Mouse (Mus musculus): ENCODE results near the gene Epb41l2. TPM values are rescaled to one million over a fixed set of nuclear protein-coding genes. Genes with fewer than 3 reads are reported as not detected.

The Epb41l2 gene
- polyA plus RNA-seq, 1 experiment: 181 TPM

DNA sequence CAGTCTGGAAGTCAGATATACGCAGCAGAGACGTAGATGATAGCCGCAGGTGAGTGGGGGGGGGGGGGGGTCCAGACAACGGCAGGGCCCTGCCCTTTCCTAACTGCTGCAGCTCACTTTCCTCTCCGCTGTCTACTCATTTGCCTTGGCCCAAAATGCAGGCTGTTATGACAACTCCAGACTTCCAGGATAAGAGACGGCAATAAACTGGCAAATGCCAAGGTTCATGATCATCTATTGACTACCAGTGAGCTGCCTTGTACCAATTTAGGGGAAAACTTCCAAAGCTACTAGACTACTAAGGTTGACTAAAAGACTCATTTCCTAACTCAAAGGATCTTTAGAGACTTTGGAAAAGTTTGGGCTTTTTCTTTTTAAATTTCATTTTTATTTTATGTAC, 177.0 kb downstream of the Epb41l2 start:
- no peak overlapping the region for H3K9ac ChIP-seq (ENCODE audit: low read depth, poor library complexity, severe bottlenecking)
- no peaks in the 10 kb centered on the region for H3K9me3 ChIP-seq (replicated peaks; ENCODE audit: control insufficient read depth, insufficient read depth, low read length, poor library complexity, severe bottlenecking)
- TF ChIP-seq EP300 (IDR thresholded peaks at IDR 0.05; ENCODE audit: insufficient read depth, low read depth, low read length) (no peak), POLR2A (IDR thresholded peaks at IDR 0.05; ENCODE audit: insufficient read depth, low read length) (no peak), CTCF (IDR thresholded peaks at IDR 0.05; ENCODE audit: low read depth, low read length) (no peak)

GRCm38 (mm10) chr10:25538738-25539137, 179.1 kb downstream of the Epb41l2 start:
- Histone ChIP-seq H3K9ac (ENCODE audit: low read depth, poor library complexity, severe bottlenecking) (no peak overlapping the region), H3K27me3 (ENCODE audit: control insufficient read depth, insufficient read depth, low read length, poor library complexity, severe bottlenecking) (no peaks in the 10 kb centered on the region), H3K4me1 (ENCODE audit: control insufficient read depth, insufficient read depth, low read length) (no peaks in the 10 kb centered on the region), H3K9me3 (replicated peaks; ENCODE audit: control insufficient read depth, insufficient read depth, low read length, poor library complexity, severe bottlenecking) (no peaks in the 10 kb centered on the region), H3K4me3 (ENCODE audit: low read depth, low read length) (no peak overlapping the region), H3K27ac (ENCODE audit: insufficient read depth, low read length) (no peak overlapping the region), H3K36me3 (ENCODE audit: control insufficient read depth, insufficient read depth, low read length, poor library complexity, severe bottlenecking) (no peaks in the 10 kb centered on the region)
- TF ChIP-seq POLR2A (IDR thresholded peaks at IDR 0.05; ENCODE audit: insufficient read depth, low read length): no peak
- TF ChIP-seq CTCF (IDR thresholded peaks at IDR 0.05; ENCODE audit: low read depth, low read length): no peak
- TF ChIP-seq EP300 (IDR thresholded peaks at IDR 0.05; ENCODE audit: insufficient read depth, low read depth, low read length): no peak

More for the DNA sequence above, 177.0 kb downstream of the Epb41l2 start:
- Histone ChIP-seq H3K36me3 (ENCODE audit: control insufficient read depth, insufficient read depth, low read length, poor library complexity, severe bottlenecking) (no peaks in the 10 kb centered on the region), H3K27ac (ENCODE audit: insufficient read depth, low read length) (no peak overlapping the region), H3K4me1 (ENCODE audit: control insufficient read depth, insufficient read depth, low read length) (no peaks in the 10 kb centered on the region), H3K27me3 (ENCODE audit: control insufficient read depth, insufficient read depth, low read length, poor library complexity, severe bottlenecking) (no peaks in the 10 kb centered on the region), H3K4me3 (ENCODE audit: low read depth, low read length) (no peak overlapping the region)

GRCm38 (mm10) chr10:25539146-25539770, 179.7 kb downstream of the Epb41l2 start:
- H3K9ac ChIP-seq (ENCODE audit: low read depth, poor library complexity, severe bottlenecking): no peak overlapping the region
- H3K36me3 ChIP-seq (ENCODE audit: control insufficient read depth, insufficient read depth, low read length, poor library complexity, severe bottlenecking): no peaks in the 10 kb centered on the region
- no peak for TF ChIP-seq CTCF (IDR thresholded peaks at IDR 0.05; ENCODE audit: low read depth, low read length)
- no peak for TF ChIP-seq EP300 (IDR thresholded peaks at IDR 0.05; ENCODE audit: insufficient read depth, low read depth, low read length)
- no peak for TF ChIP-seq POLR2A (IDR thresholded peaks at IDR 0.05; ENCODE audit: insufficient read depth, low read length)
- no peaks in the 10 kb centered on the region for H3K27me3 ChIP-seq (ENCODE audit: control insufficient read depth, insufficient read depth, low read length, poor library complexity, severe bottlenecking)
- no peak overlapping the region for H3K4me3 ChIP-seq (ENCODE audit: low read depth, low read length)
- H3K9me3 ChIP-seq (replicated peaks; ENCODE audit: control insufficient read depth, insufficient read depth, low read length, poor library complexity, severe bottlenecking): no peaks in the 10 kb centered on the region
- H3K27ac ChIP-seq (ENCODE audit: insufficient read depth, low read length): no peak overlapping the region
- no peaks in the 10 kb centered on the region for H3K4me1 ChIP-seq (ENCODE audit: control insufficient read depth, insufficient read depth, low read length)

- Histone ChIP-seq H3K9ac (ENCODE audit: low read depth, poor library complexity, severe bottlenecking) (no peak overlapping the region), H3K9me3 (replicated peaks; ENCODE audit: control insufficient read depth, insufficient read depth, low read length, poor library complexity, severe bottlenecking) (no peaks in the 10 kb centered on the region), H3K4me3 (ENCODE audit: low read depth, low read length) (no peak overlapping the region), H3K27ac (ENCODE audit: insufficient read depth, low read length) (no peak overlapping the region), H3K4me1 (ENCODE audit: control insufficient read depth, insufficient read depth, low read length) (no peaks in the 10 kb centered on the region), H3K27me3 (ENCODE audit: control insufficient read depth, insufficient read depth, low read length, poor library complexity, severe bottlenecking) (no peaks in the 10 kb centered on the region), H3K36me3 (ENCODE audit: control insufficient read depth, insufficient read depth, low read length, poor library complexity, severe bottlenecking) (no peaks in the 10 kb centered on the region)
- no peak for TF ChIP-seq CTCF (IDR thresholded peaks at IDR 0.05; ENCODE audit: low read depth, low read length)
- no peak for TF ChIP-seq POLR2A (IDR thresholded peaks at IDR 0.05; ENCODE audit: insufficient read depth, low read length)
- TF ChIP-seq EP300 (IDR thresholded peaks at IDR 0.05; ENCODE audit: insufficient read depth, low read depth, low read length): no peak
Observed at GRCm38 (mm10) chr10:25539771-25540168, 180.2 kb downstream of the Epb41l2 start.

DNA sequence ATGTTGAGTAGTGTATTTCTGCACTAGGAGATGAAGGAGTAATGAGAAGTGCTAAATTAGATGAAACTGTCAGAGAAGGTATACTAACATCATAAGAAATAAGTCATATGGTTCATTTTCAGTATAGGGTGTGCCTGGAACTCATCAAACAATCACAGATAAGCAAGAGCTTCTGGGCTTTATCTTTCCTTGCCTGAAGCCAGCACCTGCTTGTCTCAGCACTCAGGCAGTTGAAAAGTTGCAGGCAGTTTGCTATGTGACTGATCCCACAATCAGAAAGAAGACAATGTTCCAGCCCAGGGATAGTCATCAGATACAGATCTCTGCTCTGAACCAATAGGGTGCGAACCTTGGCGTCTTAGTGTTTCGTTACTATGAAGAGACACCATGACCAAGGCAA, 181.5 kb downstream of the Epb41l2 start:
- Histone ChIP-seq H3K27ac (ENCODE audit: insufficient read depth, low read length) (no peak overlapping the region), H3K9me3 (replicated peaks; ENCODE audit: control insufficient read depth, insufficient read depth, low read length, poor library complexity, severe bottlenecking) (no peaks in the 10 kb centered on the region), H3K4me1 (ENCODE audit: control insufficient read depth, insufficient read depth, low read length) (no peaks in the 10 kb centered on the region), H3K9ac (ENCODE audit: low read depth, poor library complexity, severe bottlenecking) (no peak overlapping the region), H3K27me3 (ENCODE audit: control insufficient read depth, insufficient read depth, low read length, poor library complexity, severe bottlenecking) (no peaks in the 10 kb centered on the region), H3K36me3 (ENCODE audit: control insufficient read depth, insufficient read depth, low read length, poor library complexity, severe bottlenecking) (no peaks in the 10 kb centered on the region), H3K4me3 (ENCODE audit: low read depth, low read length) (no peak overlapping the region)
- no peak for TF ChIP-seq POLR2A (IDR thresholded peaks at IDR 0.05; ENCODE audit: insufficient read depth, low read length)
- no peak for TF ChIP-seq EP300 (IDR thresholded peaks at IDR 0.05; ENCODE audit: insufficient read depth, low read depth, low read length)
- TF ChIP-seq CTCF (IDR thresholded peaks at IDR 0.05; ENCODE audit: low read depth, low read length): no peak

DNA sequence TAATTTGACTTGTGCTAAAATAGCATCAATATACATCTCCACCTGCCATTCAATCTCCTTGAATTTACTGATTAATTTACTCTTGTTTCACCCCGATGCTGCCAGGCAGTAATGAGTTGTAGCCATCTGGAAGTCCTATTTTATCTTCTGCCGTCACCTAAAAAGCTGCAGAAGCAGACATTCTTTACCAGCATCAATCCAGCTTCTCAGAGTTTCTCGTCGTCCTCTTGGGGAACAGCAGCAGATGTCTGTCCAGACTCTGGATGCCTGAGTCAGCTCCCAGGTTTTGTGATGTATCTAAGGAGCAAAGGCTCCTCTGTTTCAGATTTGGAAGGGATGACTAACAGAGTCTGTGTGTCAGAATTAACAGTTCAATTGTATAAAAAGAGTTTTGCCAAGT, 193.3 kb downstream of the Epb41l2 start:
- Histone ChIP-seq H3K9me3 (replicated peaks; ENCODE audit: control insufficient read depth, insufficient read depth, low read length, poor library complexity, severe bottlenecking) (no peaks in the 10 kb centered on the region), H3K4me1 (ENCODE audit: control insufficient read depth, insufficient read depth, low read length) (no peaks in the 10 kb centered on the region), H3K27ac (ENCODE audit: insufficient read depth, low read length) (no peak overlapping the region), H3K9ac (ENCODE audit: low read depth, poor library complexity, severe bottlenecking) (no peak overlapping the region), H3K4me3 (ENCODE audit: low read depth, low read length) (no peak overlapping the region), H3K27me3 (ENCODE audit: control insufficient read depth, insufficient read depth, low read length, poor library complexity, severe bottlenecking) (no peaks in the 10 kb centered on the region), H3K36me3 (ENCODE audit: control insufficient read depth, insufficient read depth, low read length, poor library complexity, severe bottlenecking) (no peaks in the 10 kb centered on the region)
- TF ChIP-seq EP300 (IDR thresholded peaks at IDR 0.05; ENCODE audit: insufficient read depth, low read depth, low read length): no peak
- no peak for TF ChIP-seq CTCF (IDR thresholded peaks at IDR 0.05; ENCODE audit: low read depth, low read length)
- TF ChIP-seq POLR2A (IDR thresholded peaks at IDR 0.05; ENCODE audit: insufficient read depth, low read length): no peak

Measured in ES-Bruce4 (cell line).